Mouse (Mus musculus): ENCODE data around the gene Fpgt. TPM values are rescaled to one million over a fixed set of nuclear protein-coding genes. Genes with fewer than 3 reads are reported as not detected.

The Fpgt gene
- polyA plus RNA-seq, 1 experiment from 2014 or later, result 18.0 TPM

GRCm38 (mm10) chr3:155055231-155055916 lies 37.8 kb downstream of the Fpgt start, which contains the start of gene Tnni3k:
Gene Tnni3k (minus strand): TSS chr3:155055407.
- H3K9me3 ChIP-seq (replicated peaks), result no peaks in the 10 kb centered on the region
- ATAC-seq (ENCODE audit: low FRiP score), result no peak
- no peak within 1 kb of the TSS for H3K4me2 ChIP-seq
- H3K4me1 ChIP-seq, result no peaks in the 10 kb centered on the region
- no peaks in the 10 kb centered on the region for H3K27me3 ChIP-seq (replicated peaks)
- no peak within 1 kb of the TSS for H3K9ac ChIP-seq (replicated peaks)
- H3K4me3 ChIP-seq (replicated peaks), result no peak within 1 kb of the TSS
- H3K27ac ChIP-seq (replicated peaks), result no peak within 1 kb of the TSS
- H3K36me3 ChIP-seq, result no peaks in the 10 kb centered on the region
- WGBS, result 87% methylated on average over 6 of the region's 6 CpGs

GRCm38 (mm10) chr3:155053189-155053588 lies 40.0 kb downstream of the Fpgt start:
- Histone ChIP-seq H3K36me3 (no peaks in the 10 kb centered on the region), H3K4me2 (no peak overlapping the region), H3K4me1 (no peaks in the 10 kb centered on the region), H3K9me3 (replicated peaks) (no peaks in the 10 kb centered on the region), H3K27me3 (replicated peaks) (no peaks in the 10 kb centered on the region), H3K4me3 (replicated peaks) (no peak overlapping the region), H3K9ac (replicated peaks) (no peak overlapping the region), H3K27ac (replicated peaks) (no peak overlapping the region)
- WGBS, result 73% methylated on average over 1 of the region's 1 CpGs
- no peak for ATAC-seq (ENCODE audit: low FRiP score)

- H3K4me3 ChIP-seq (replicated peaks), result no peak overlapping the region
- H3K27ac ChIP-seq (replicated peaks), result no peak overlapping the region
- H3K9me3 ChIP-seq (replicated peaks), result no peaks in the 10 kb centered on the region
- H3K4me1 ChIP-seq, result no peaks in the 10 kb centered on the region
- no peak overlapping the region for H3K9ac ChIP-seq (replicated peaks)
- no peak overlapping the region for H3K4me2 ChIP-seq
- ATAC-seq (ENCODE audit: low FRiP score), result no peak
- H3K36me3 ChIP-seq, result no peaks in the 10 kb centered on the region
- H3K27me3 ChIP-seq (replicated peaks), result no peaks in the 10 kb centered on the region
Observed at GRCm38 (mm10) chr3:155052021-155052420, 41.2 kb downstream of the Fpgt start.

- Histone ChIP-seq H3K27me3 (replicated peaks) (no peaks in the 10 kb centered on the region), H3K4me3 (replicated peaks) (no peak overlapping the region), H3K27ac (replicated peaks) (no peak overlapping the region), H3K9me3 (replicated peaks) (no peaks in the 10 kb centered on the region), H3K4me2 (no peak overlapping the region), H3K9ac (replicated peaks) (no peak overlapping the region), H3K4me1 (no peaks in the 10 kb centered on the region), H3K36me3 (no peaks in the 10 kb centered on the region)
- ATAC-seq (ENCODE audit: low FRiP score), result no peak
- WGBS, result 43% methylated on average over 1 of the region's 1 CpGs
Observed at GRCm38 (mm10) chr3:155039012-155039836, 54.0 kb downstream of the Fpgt start.

Other genes with a start within 250 kb of the Fpgt start
- 0.06 and 0.09 TPM in 2 replicates for gene Tnni3k, start 38.0 kb downstream of the Fpgt start, polyA plus RNA-seq (2015; fragmentation: Nextera tagmentation; extraction: Ambion mirVana)
- gene Lrriq3, start within 50 bp of the Fpgt start, polyA plus RNA-seq (2015; fragmentation: Nextera tagmentation; extraction: Ambion mirVana), result 0.97 and 1.2 TPM in 2 replicates